In the genomic region with DNA sequence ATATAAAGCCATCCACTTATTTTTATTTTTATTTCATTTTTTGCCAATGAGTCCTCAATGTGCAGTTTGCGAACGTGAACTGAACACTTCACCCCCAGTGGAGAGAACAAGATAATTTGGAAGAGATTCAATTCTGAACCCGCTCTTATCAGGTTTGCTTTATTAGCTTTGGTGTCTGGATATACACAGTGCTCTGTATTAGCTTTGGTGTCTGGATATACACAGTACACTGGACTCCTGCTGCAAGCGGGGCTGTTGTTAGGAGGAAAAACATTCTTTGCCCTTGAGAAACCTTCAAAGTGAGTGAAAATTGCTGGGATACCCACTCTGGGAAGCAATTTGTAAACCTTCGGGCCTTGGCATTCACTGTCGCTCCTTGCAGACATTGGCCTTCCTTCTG, we compare ENCODE assay signal across 31 mouse cellular contexts.
"Had no signal": no experiment of that assay in that cellular context is flagged by ENCODE, and none has a peak within 500 bp of the region (broad histone marks: within the 10 kb centered on the region; RNA-seq: fewer than 3 reads in every experiment).

No protein-coding gene starts in this region.

- H3K9ac ChIP-seq: limb, embryonic 12.5 days; limb, embryonic 13.5 days; limb, embryonic 15.5 days; liver, embryonic 12.5 days; liver, embryonic 13.5 days; liver, embryonic 14.5 days; liver, embryonic 15.5 days; liver, postnatal 0 days; lung, embryonic 14.5 days; lung, embryonic 15.5 days; midbrain, embryonic 12.5 days; midbrain, embryonic 13.5 days; midbrain, embryonic 15.5 days had no signal

- H3K4me3 ChIP-seq: left cerebral cortex, adult 2 months; limb, embryonic 10.5 days; limb, embryonic 12.5 days; limb, embryonic 13.5 days; limb, embryonic 15.5 days; liver, embryonic 12.5 days; liver, embryonic 13.5 days; liver, embryonic 15.5 days; lung, embryonic 15.5 days; megakaryocyte, embryonic 14.5 days; midbrain, embryonic 10.5 days; midbrain, embryonic 12.5 days; midbrain, embryonic 13.5 days; midbrain, embryonic 15.5 days; myocyte had no signal

- ATAC-seq: liver, embryonic 12.5 days; liver, postnatal 0 days; lung, postnatal 0 days; midbrain, embryonic 13.5 days; midbrain, embryonic 15.5 days; midbrain, embryonic 16.5 days had no signal

- H3K9me3 ChIP-seq: limb, embryonic 10.5 days; limb, embryonic 12.5 days; limb, embryonic 13.5 days; limb, embryonic 15.5 days; liver, embryonic 12.5 days; liver, embryonic 13.5 days; liver, embryonic 15.5 days; lung, embryonic 15.5 days; midbrain, embryonic 10.5 days; midbrain, embryonic 12.5 days; midbrain, embryonic 13.5 days; midbrain, embryonic 15.5 days had no signal

- H3K4me1 ChIP-seq: limb, embryonic 10.5 days; limb, embryonic 12.5 days; limb, embryonic 13.5 days; limb, embryonic 15.5 days; liver, embryonic 12.5 days; liver, embryonic 13.5 days; liver, embryonic 15.5 days; lung, embryonic 15.5 days; megakaryocyte, embryonic 14.5 days; midbrain, embryonic 10.5 days; midbrain, embryonic 12.5 days; midbrain, embryonic 13.5 days; midbrain, embryonic 15.5 days had no signal

- H3K27ac ChIP-seq: left cerebral cortex, adult 2 months; limb, embryonic 10.5 days; limb, embryonic 12.5 days; limb, embryonic 13.5 days; limb, embryonic 15.5 days; liver, embryonic 12.5 days; liver, embryonic 13.5 days; liver, embryonic 14.5 days; liver, embryonic 15.5 days; lung, embryonic 15.5 days; macrophage; midbrain, embryonic 10.5 days; midbrain, embryonic 12.5 days; midbrain, embryonic 13.5 days; midbrain, embryonic 15.5 days had no signal

- DNase-seq: left cerebral cortex, postnatal 4 days; liver; liver, embryonic 13.5 days; liver, postnatal 0 days; lung, adult 18-20 months; lung, adult 2 months; lung, embryonic 14.5 days; lung, postnatal 10 days; lung, postnatal 14 days; lung, postnatal 36 days; lung, postnatal 4 days had no signal

- H3K4me2 ChIP-seq: limb, embryonic 12.5 days; limb, embryonic 13.5 days; limb, embryonic 15.5 days; liver, embryonic 11.5 days; liver, embryonic 12.5 days; liver, embryonic 13.5 days; liver, embryonic 15.5 days; lung, embryonic 14.5 days; lung, embryonic 15.5 days; midbrain, embryonic 11.5 days; midbrain, embryonic 12.5 days; midbrain, embryonic 13.5 days; midbrain, embryonic 15.5 days had no signal

- H3K36me3 ChIP-seq: limb, embryonic 10.5 days; limb, embryonic 12.5 days; limb, embryonic 13.5 days; limb, embryonic 15.5 days; liver, embryonic 12.5 days; liver, embryonic 13.5 days; liver, embryonic 15.5 days; lung, embryonic 15.5 days; midbrain, embryonic 10.5 days; midbrain, embryonic 12.5 days; midbrain, embryonic 13.5 days; midbrain, embryonic 15.5 days had no signal

- H3K27me3 ChIP-seq: limb, embryonic 12.5 days; limb, embryonic 13.5 days; limb, embryonic 15.5 days; liver, embryonic 12.5 days; liver, embryonic 13.5 days; liver, embryonic 15.5 days; lung, embryonic 15.5 days; megakaryocyte, embryonic 14.5 days; midbrain, embryonic 12.5 days; midbrain, embryonic 13.5 days; midbrain, embryonic 15.5 days had no signal
